Mouse (Mus musculus): ENCODE measurements around the gene Psmb1.
"Not testable (repeated sequence)": the region's sequence is repeated elsewhere in the genome, so short reads cannot be mapped to it uniquely, and the experiment has no call there.

Gene Psmb1

GRCm38 (mm10) chr17:15499656-15500394 is at the start of gene Psmb1, which contains the start of gene Tbp:
Gene Psmb1 (minus strand): TSS chr17:15499751.
Gene Tbp (plus strand): TSS chr17:15499888.
- peak; percentile 98 for DNase-seq (ENCODE audit: low spot score in 2 of 2)

DNA sequence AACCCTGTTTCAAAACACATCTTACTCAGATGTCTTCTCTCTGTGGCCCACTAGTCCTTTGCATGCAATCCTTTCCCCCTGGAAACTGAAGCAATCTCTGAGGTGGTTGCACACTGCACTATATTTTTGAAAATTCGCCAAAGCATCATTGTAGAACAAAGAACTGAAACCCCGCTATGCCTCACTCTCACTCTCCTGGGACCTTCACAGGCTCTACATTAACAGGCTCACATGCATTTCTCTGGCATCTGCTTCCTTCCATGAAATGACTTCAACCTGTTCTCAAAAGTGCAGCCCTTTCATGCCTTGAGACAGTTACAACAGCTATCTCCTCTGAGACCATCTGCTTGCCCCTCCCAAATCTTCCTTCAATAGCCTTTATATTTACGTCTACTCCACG is 46.9 kb upstream of the Psmb1 start:
- no peak for DNase-seq (ENCODE audit: low spot score in 2 of 2)

- not testable (repeated sequence) for DNase-seq (ENCODE audit: low spot score in 2 of 2)
These were observed 44.3 kb upstream of the Psmb1 start for GRCm38 (mm10) chr17:15543868-15544267.

DNA sequence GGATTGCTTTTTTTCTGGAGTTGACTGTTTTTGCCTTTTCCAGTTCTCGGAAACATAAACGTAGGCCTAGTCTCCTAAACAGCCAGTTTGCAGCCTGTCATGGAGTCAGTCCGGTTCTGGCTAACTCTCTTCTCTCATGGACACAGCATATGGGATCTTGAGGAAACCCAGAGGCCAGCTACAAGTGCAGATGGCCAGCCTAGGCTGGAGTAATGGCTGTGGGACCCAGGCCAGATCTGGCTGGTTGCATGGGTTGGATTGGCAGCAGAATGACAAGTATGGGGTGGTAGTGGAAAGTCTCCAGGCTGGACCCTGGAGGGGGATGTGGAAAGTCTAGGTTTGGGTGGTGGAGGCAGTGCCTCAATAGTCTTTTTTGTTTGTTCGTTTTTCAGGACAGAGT is 40.8 kb upstream of the Psmb1 start:
- no peak for DNase-seq (ENCODE audit: low spot score in 2 of 2)

GRCm38 (mm10) chr17:15536457-15536904 is 36.9 kb upstream of the Psmb1 start:
- no peak for DNase-seq (ENCODE audit: low spot score in 2 of 2)

- no peak for DNase-seq (ENCODE audit: low spot score in 2 of 2)
These were observed 36.4 kb upstream of the Psmb1 start for GRCm38 (mm10) chr17:15535943-15536342.

GRCm38 (mm10) chr17:15535162-15535800 is 35.7 kb upstream of the Psmb1 start:
- peak; percentile 44 to 59 for DNase-seq (ENCODE audit: low spot score in 2 of 2)

- DNase-seq (ENCODE audit: low spot score in 2 of 2) = peak; percentile 32 to 38
These were observed 30.6 kb upstream of the Psmb1 start for GRCm38 (mm10) chr17:15530141-15530540.

DNA sequence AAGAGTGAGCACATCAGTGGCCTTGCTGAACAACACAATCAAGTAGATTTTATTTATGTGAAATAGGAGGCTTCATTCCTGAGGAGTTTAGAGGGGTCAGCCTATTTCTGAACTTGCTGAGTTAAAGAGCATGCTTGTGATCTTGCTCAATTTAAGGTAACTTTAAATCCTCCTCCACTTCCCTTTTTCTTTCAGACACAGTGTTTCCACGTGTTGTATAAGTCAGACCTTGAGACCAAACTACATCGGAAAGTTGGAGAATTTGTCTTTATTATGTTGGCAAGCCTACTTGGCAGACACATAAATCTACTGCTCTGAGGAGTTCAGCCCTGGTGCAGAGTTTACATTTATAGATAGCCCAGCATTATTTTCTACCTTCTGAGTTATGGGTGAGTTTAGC is 29.3 kb upstream of the Psmb1 start:
- no peak for DNase-seq (ENCODE audit: low spot score in 2 of 2)

GRCm38 (mm10) chr17:15527811-15528136 is 28.2 kb upstream of the Psmb1 start:
- no peak for DNase-seq (ENCODE audit: low spot score in 2 of 2)

- peak; percentile 88 to 93 for DNase-seq (ENCODE audit: low spot score in 2 of 2)
These were observed 27.6 kb upstream of the Psmb1 start, which contains the start of gene Pdcd2 for GRCm38 (mm10) chr17:15526986-15527810. Gene Pdcd2 (minus strand): TSS chr17:15527301.

- no peak for DNase-seq (ENCODE audit: low spot score in 2 of 2)
These were observed 26.8 kb upstream of the Psmb1 start for GRCm38 (mm10) chr17:15526304-15526703.

DNA sequence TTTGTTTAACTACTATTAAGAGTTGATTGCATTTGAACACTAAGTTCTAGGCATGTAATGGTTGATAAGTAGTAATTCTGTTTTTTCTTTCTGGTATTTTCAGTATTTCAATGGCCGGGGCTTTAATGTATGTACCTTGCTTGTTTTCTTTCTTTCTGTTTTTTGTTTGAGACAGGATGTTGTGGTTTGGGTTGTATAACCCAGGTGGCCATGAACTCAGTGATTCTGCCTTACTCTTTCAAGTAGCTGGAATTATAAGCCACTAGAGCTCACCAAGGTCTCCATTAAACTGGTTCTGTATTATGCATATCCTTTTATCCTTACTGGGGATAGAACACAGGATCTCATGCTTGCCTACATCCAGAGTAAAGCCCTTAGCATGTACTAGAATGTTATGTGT is 19.2 kb upstream of the Psmb1 start:
- no peak for DNase-seq (ENCODE audit: low spot score in 2 of 2)

DNA sequence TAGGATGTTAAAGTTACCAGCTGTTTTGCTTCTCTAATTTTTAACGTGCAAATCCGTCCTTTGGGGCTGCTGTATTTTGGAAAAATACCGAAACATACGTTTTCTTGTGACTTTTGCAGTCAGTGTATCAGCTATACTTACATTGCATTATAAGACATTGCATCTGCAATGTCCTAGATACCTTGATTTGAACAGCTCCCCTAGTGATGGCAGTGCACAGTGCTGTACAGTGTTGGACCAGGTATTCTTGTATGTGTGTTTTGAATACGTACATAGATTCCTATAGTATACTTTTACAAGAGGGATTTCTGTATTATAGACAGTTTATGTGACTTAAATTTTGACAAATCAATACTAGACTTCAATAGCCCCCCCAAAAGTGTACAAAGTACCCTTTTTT is 18.6 kb upstream of the Psmb1 start:
- no peak for DNase-seq (ENCODE audit: low spot score in 2 of 2)

- DNase-seq (ENCODE audit: low spot score in 2 of 2) = no peak
These were observed 18.2 kb upstream of the Psmb1 start for GRCm38 (mm10) chr17:15517776-15518175.

DNA sequence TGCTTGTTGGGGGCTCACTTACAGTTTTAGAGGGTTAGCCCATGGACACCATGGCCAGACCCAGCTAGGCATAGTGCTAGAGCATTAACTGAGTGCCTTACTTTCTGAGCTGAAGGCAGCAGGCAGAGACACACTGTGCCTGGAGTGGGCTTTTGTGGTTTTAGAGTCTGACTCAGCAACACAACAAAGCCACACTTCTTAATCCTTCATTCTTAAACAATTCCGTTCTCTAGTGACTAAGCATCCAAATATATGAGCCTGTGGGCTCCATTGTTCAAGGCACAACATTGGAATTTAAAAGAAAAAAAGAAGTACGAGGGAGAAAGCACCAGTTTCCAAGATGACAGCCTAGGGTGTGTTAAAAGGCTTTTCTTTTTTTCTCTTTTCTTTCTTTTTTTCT is 11.1 kb upstream of the Psmb1 start:
- DNase-seq (ENCODE audit: low spot score in 2 of 2) = no peak

DNA sequence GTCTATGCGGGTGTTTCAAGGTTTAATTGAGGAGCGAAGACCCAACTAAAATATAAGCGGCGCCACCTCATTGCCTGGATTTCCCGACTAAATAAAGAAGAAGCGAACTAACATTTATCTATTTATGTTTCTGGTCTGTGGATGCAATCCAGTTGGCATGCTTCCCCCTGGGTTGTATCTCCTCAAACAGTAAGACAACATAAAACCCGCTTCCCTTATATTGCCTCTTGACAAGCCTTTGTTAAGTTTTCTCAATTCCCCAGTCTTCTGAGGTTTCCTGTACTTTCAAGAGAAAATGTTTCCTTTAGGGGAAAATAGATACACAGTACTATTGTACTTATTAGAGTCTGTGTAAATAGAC is 818 bp downstream of the Psmb1 start:
- DNase-seq (ENCODE audit: low spot score in 2 of 2) = no peak

GRCm38 (mm10) chr17:15497882-15498752 is 1.4 kb downstream of the Psmb1 start:
- DNase-seq (ENCODE audit: low spot score in 2 of 2) = peak; percentile 93 to 94

GRCm38 (mm10) chr17:15490542-15490941 is 9.0 kb downstream of the Psmb1 start:
- no peak for DNase-seq (ENCODE audit: low spot score in 2 of 2)

GRCm38 (mm10) chr17:15472671-15473070 is 26.9 kb downstream of the Psmb1 start:
- no peak for DNase-seq (ENCODE audit: low spot score in 2 of 2)

DNA sequence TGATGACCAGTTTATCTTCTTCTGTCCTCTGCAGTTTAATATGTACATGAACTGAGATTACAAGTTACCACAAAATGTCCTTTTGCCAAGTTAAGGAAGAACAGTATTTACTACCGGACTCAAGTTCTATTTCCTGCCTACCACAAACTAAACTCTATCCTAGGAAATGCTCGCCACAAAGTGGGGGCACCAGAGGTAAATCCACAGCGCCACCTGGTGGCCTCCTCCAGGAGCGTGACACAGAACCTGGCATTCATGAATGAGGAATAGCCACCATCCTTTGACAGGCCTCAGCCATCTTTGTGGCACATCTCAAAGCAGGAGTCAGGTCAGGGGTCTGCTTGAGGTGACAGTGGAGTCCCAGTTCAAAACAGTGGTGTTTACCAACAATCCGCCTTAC is 31.9 kb downstream of the Psmb1 start:
- DNase-seq (ENCODE audit: low spot score in 2 of 2) = peak in 1 of 2 experiments; percentile 37
